Mouse (Mus musculus): ENCODE results near the gene Arl16. TPM values are rescaled to one million over a fixed set of nuclear protein-coding genes. Genes with fewer than 3 reads are reported as not detected.

Arl16 gene
- polyA plus RNA-seq, 1 experiment from 2014 or later = 46.5 TPM

- no peak for ATAC-seq (ENCODE audit: low FRiP score, low TSS enrichment)
- Histone ChIP-seq H3K9ac (replicated peaks; ENCODE audit: low read length) (peak overlapping the region; percentile 93), H3K36me3 (ENCODE audit: insufficient read depth, low read length) (peaks cover 3% of the 10 kb centered on the region), H3K4me2 (replicated peaks; ENCODE audit: low read depth, low read length) (peak overlapping the region; percentile 96), H3K4me3 (ENCODE audit: low read length) (peak overlapping the region; percentile 89), H3K9me3 (ENCODE audit: low read length) (no peaks in the 10 kb centered on the region), H3K27ac (ENCODE audit: low read length) (peak overlapping the region; percentile 76), H3K27me3 (ENCODE audit: insufficient read depth, low read length) (no peaks in the 10 kb centered on the region), H3K4me1 (ENCODE audit: insufficient read depth, low read length) (peaks cover 14% of the 10 kb centered on the region)
- WGBS = 20% methylated on average over 12 of the region's 12 CpGs
Measured at GRCm38 (mm10) chr11:120437857-120438385, 29.5 kb downstream of the Arl16 start.

GRCm38 (mm10) chr11:120437152-120437856 is 30.1 kb downstream of the Arl16 start, which contains the start of gene Nploc4:
TSS of gene Nploc4 (minus strand) at chr11:120437708.
- ATAC-seq (ENCODE audit: low FRiP score, low TSS enrichment) = peak; percentile 89
- peak within 1 kb of the TSS; percentile 93 for H3K9ac ChIP-seq (replicated peaks; ENCODE audit: low read length)
- WGBS = 0% methylated on average over 63 of the region's 77 CpGs
- no peaks in the 10 kb centered on the region for H3K27me3 ChIP-seq (ENCODE audit: insufficient read depth, low read length)
- no peaks in the 10 kb centered on the region for H3K9me3 ChIP-seq (ENCODE audit: low read length)
- peak within 1 kb of the TSS; percentile 96 for H3K4me2 ChIP-seq (replicated peaks; ENCODE audit: low read depth, low read length)
- H3K4me1 ChIP-seq (ENCODE audit: insufficient read depth, low read length) = peaks cover 14% of the 10 kb centered on the region
- peaks cover 9% of the 10 kb centered on the region for H3K36me3 ChIP-seq (ENCODE audit: insufficient read depth, low read length)
- peak within 1 kb of the TSS; percentile 89 for H3K4me3 ChIP-seq (ENCODE audit: low read length)
- H3K27ac ChIP-seq (ENCODE audit: low read length) = peak within 1 kb of the TSS; percentile 76

GRCm38 (mm10) chr11:120426727-120427126 is 40.7 kb downstream of the Arl16 start:
- H3K9ac ChIP-seq (replicated peaks; ENCODE audit: low read length) = no peak overlapping the region
- no peaks in the 10 kb centered on the region for H3K27me3 ChIP-seq (ENCODE audit: insufficient read depth, low read length)
- 91% methylated on average over 3 of the region's 3 CpGs for WGBS
- H3K4me2 ChIP-seq (replicated peaks; ENCODE audit: low read depth, low read length) = no peak overlapping the region
- no peak for ATAC-seq (ENCODE audit: low FRiP score, low TSS enrichment)
- no peak overlapping the region for H3K4me3 ChIP-seq (ENCODE audit: low read length)
- no peaks in the 10 kb centered on the region for H3K9me3 ChIP-seq (ENCODE audit: low read length)
- no peak overlapping the region for H3K27ac ChIP-seq (ENCODE audit: low read length)
- H3K4me1 ChIP-seq (ENCODE audit: insufficient read depth, low read length) = peaks cover 23% of the 10 kb centered on the region
- H3K36me3 ChIP-seq (ENCODE audit: insufficient read depth, low read length) = peaks cover 38% of the 10 kb centered on the region

GRCm38 (mm10) chr11:120423569-120424295 is 43.7 kb downstream of the Arl16 start:
- H3K4me1 ChIP-seq (ENCODE audit: insufficient read depth, low read length) = peaks cover 29% of the 10 kb centered on the region
- ATAC-seq (ENCODE audit: low FRiP score, low TSS enrichment) = peak; percentile 52; the same call in 1 of the 2 replicates
- H3K4me3 ChIP-seq (ENCODE audit: low read length) = no peak overlapping the region
- H3K4me2 ChIP-seq (replicated peaks; ENCODE audit: low read depth, low read length) = no peak overlapping the region
- no peaks in the 10 kb centered on the region for H3K9me3 ChIP-seq (ENCODE audit: low read length)
- H3K36me3 ChIP-seq (ENCODE audit: insufficient read depth, low read length) = peaks cover 42% of the 10 kb centered on the region
- H3K9ac ChIP-seq (replicated peaks; ENCODE audit: low read length) = no peak overlapping the region
- H3K27ac ChIP-seq (ENCODE audit: low read length) = peak overlapping the region; percentile 88
- 49% methylated on average over 9 of the region's 9 CpGs for WGBS
- no peaks in the 10 kb centered on the region for H3K27me3 ChIP-seq (ENCODE audit: insufficient read depth, low read length)

GRCm38 (mm10) chr11:120422651-120423568 is 44.5 kb downstream of the Arl16 start:
- no peak overlapping the region; the same call in 1 of the 2 replicates for H3K9ac ChIP-seq (replicated peaks; ENCODE audit: low read length)
- no peak overlapping the region for H3K4me3 ChIP-seq (ENCODE audit: low read length)
- H3K36me3 ChIP-seq (ENCODE audit: insufficient read depth, low read length) = peaks cover 39% of the 10 kb centered on the region
- peak overlapping the region; percentile 88 for H3K27ac ChIP-seq (ENCODE audit: low read length)
- H3K9me3 ChIP-seq (ENCODE audit: low read length) = no peaks in the 10 kb centered on the region
- H3K27me3 ChIP-seq (ENCODE audit: insufficient read depth, low read length) = no peaks in the 10 kb centered on the region
- WGBS = 20% methylated on average over 13 of the region's 13 CpGs
- peaks cover 29% of the 10 kb centered on the region for H3K4me1 ChIP-seq (ENCODE audit: insufficient read depth, low read length)
- ATAC-seq (ENCODE audit: low FRiP score, low TSS enrichment) = peak; percentile 80
- peak overlapping the region; percentile 18; the same call in 1 of the 2 replicates for H3K4me2 ChIP-seq (replicated peaks; ENCODE audit: low read depth, low read length)

- no peak overlapping the region for H3K4me2 ChIP-seq (replicated peaks; ENCODE audit: low read depth, low read length)
- WGBS = 83% methylated on average over 1 of the region's 1 CpGs
- H3K9ac ChIP-seq (replicated peaks; ENCODE audit: low read length) = no peak overlapping the region
- ATAC-seq (ENCODE audit: low FRiP score, low TSS enrichment) = no peak
- H3K36me3 ChIP-seq (ENCODE audit: insufficient read depth, low read length) = peaks cover 39% of the 10 kb centered on the region
- H3K4me3 ChIP-seq (ENCODE audit: low read length) = no peak overlapping the region
- no peaks in the 10 kb centered on the region for H3K27me3 ChIP-seq (ENCODE audit: insufficient read depth, low read length)
- no peak overlapping the region for H3K27ac ChIP-seq (ENCODE audit: low read length)
- H3K4me1 ChIP-seq (ENCODE audit: insufficient read depth, low read length) = peaks cover 25% of the 10 kb centered on the region
- H3K9me3 ChIP-seq (ENCODE audit: low read length) = no peaks in the 10 kb centered on the region
Measured at GRCm38 (mm10) chr11:120418592-120418991, 48.8 kb downstream of the Arl16 start.

- H3K27ac ChIP-seq (ENCODE audit: low read length) = no peak overlapping the region
- no peak overlapping the region for H3K4me3 ChIP-seq (ENCODE audit: low read length)
- peaks cover 45% of the 10 kb centered on the region for H3K36me3 ChIP-seq (ENCODE audit: insufficient read depth, low read length)
- H3K9me3 ChIP-seq (ENCODE audit: low read length) = no peaks in the 10 kb centered on the region
- peaks cover 18% of the 10 kb centered on the region for H3K4me1 ChIP-seq (ENCODE audit: insufficient read depth, low read length)
- no peak for ATAC-seq (ENCODE audit: low FRiP score, low TSS enrichment)
- no peak overlapping the region for H3K9ac ChIP-seq (replicated peaks; ENCODE audit: low read length)
- no peaks in the 10 kb centered on the region for H3K27me3 ChIP-seq (ENCODE audit: insufficient read depth, low read length)
- 88% methylated on average over 7 of the region's 7 CpGs for WGBS
- no peak overlapping the region for H3K4me2 ChIP-seq (replicated peaks; ENCODE audit: low read depth, low read length)
Measured at GRCm38 (mm10) chr11:120417852-120418251, 49.6 kb downstream of the Arl16 start.

All from kidney, embryonic 16.5 days (tissue).